Mouse (Mus musculus) liver, embryonic 11.5 days (tissue): ENCODE measurements at regions not wholly inside any gene's neighbourhood (a gene's known extent, or its start where the extent isn't known, plus 50 kb on each side); places are given as distances from the start of the nearest gene placed in this dataset.

Experiments
- ATAC-seq: fragments of 200-750 bp; cut with Nextera tagmentation; replicated peaks from 2 replicates; pipeline ENCODE4 v1.8.0; 2017; ENCODE audit warnings: moderate number of reproducible peaks, mild to moderate bottlenecking, moderate TSS enrichment, moderate library complexity; ENCODE audit not compliant: low FRiP score
- DNase-seq: peaks from one replicate; pipeline ENCODE4 v3.0.0-alpha.2; 2017; ENCODE audit warnings: low spot score
- H3K27ac ChIP-seq: fragments of 300-500 bp; sonication (generic); 2 replicates; pipeline ENCODE4 v1.5.1; 2014; ENCODE audit warnings: mild to moderate bottlenecking, low read depth, low read length, control low read depth
- H3K27me3 ChIP-seq: fragments of 300-500 bp; sonication (generic); replicated peaks from 2 replicates; pipeline ENCODE4 v1.6.1; 2014; ENCODE audit warnings: low read length, mixed read lengths; ENCODE audit not compliant: control insufficient read depth, insufficient read depth
- H3K36me3 ChIP-seq: fragments of 300-500 bp; sonication (generic); 2 replicates; pipeline ENCODE4 v1.6.1; 2014; ENCODE audit warnings: mild to moderate bottlenecking, low read length, moderate library complexity, mixed read lengths; ENCODE audit not compliant: control insufficient read depth, insufficient read depth
- H3K4me1 ChIP-seq: fragments of 300-500 bp; sonication (generic); replicated peaks from 2 replicates; pipeline ENCODE4 v1.6.1; 2014; ENCODE audit warnings: low read length, mixed read lengths; ENCODE audit not compliant: control insufficient read depth, insufficient read depth
- H3K4me2 ChIP-seq: fragments of 300-500 bp; sonication (generic); 2 replicates; pipeline ENCODE4 v1.6.1; 2014; ENCODE audit warnings: mild to moderate bottlenecking, control low read depth, moderate library complexity
- H3K4me3 ChIP-seq: fragments of 300-500 bp; sonication (generic); 2 replicates; pipeline ENCODE4 v1.5.1; 2014; ENCODE audit warnings: low read depth, low read length, control low read depth
- H3K9ac ChIP-seq: fragments of 300-500 bp; sonication (generic); 2 replicates; pipeline ENCODE4 v1.6.1; 2014; ENCODE audit warnings: low read depth, low read length, control low read depth
- H3K9me3 ChIP-seq: fragments of 300-500 bp; sonication (generic); 2 replicates; pipeline ENCODE4 v1.6.1; 2016; ENCODE audit warnings: low read length, inconsistent platforms, mixed read lengths; ENCODE audit not compliant: control insufficient read depth
- WGBS: fragments of 180-500 bp; shearing (Covaris S2); extraction: QIAGEN DNeasy Blood & Tissue Kit; methylation state at CpG from one replicate; pipeline ENCODE4 v1.1.7; 2014; 5-methylcytosine and 5-hydroxymethylcytosine counted together

GRCm38 (mm10) chr16:25042669-25043440, 243.8 kb upstream of the Tprg start:
- Histone ChIP-seq H3K4me2 (no peak overlapping the region), H3K9me3 (no peaks in the 10 kb centered on the region), H3K9ac (no peak overlapping the region), H3K27ac (no peak overlapping the region), H3K27me3 (no peaks in the 10 kb centered on the region), H3K36me3 (no peaks in the 10 kb centered on the region), H3K4me3 (no peak overlapping the region), H3K4me1 (no peaks in the 10 kb centered on the region)
- WGBS: 56% methylated on average over 8 of the region's 8 CpGs
- ATAC-seq (no peak), DNase-seq (no peak)

DNA sequence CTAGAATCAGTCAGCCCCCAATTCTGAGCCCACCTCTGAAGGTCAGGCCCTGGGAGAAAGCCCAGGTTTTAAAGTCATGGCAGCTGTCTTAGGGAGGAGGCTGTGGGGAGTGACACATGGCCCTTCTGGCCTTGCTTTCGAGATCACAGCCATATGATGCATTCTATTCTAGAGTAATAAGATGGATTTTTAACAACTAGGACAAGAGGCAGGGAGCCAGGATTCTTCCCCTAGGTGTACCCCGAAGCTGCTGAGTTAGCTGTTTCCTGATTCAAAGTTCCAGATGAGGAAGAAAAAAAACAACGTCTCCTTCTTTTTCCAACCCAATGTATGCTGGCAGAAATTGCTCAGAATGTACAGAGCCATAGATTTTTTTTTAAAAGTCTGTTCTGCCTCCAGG, 242.0 kb upstream of the Tprg start:
- WGBS: 72% methylated on average over 3 of the region's 3 CpGs
- Histone ChIP-seq H3K36me3 (no peaks in the 10 kb centered on the region), H3K9me3 (no peaks in the 10 kb centered on the region), H3K4me1 (no peaks in the 10 kb centered on the region), H3K27ac (no peak overlapping the region), H3K27me3 (no peaks in the 10 kb centered on the region), H3K4me2 (no peak overlapping the region), H3K4me3 (no peak overlapping the region), H3K9ac (no peak overlapping the region)
- DNase-seq (no peak), ATAC-seq (no peak)

GRCm38 (mm10) chr16:25047726-25048125, 238.9 kb upstream of the Tprg start:
- ATAC-seq (no peak), DNase-seq (no peak)
- no peaks in the 10 kb centered on the region for H3K36me3 ChIP-seq
- no peak overlapping the region for H3K9ac ChIP-seq
- no peak overlapping the region for H3K4me2 ChIP-seq
- no peak overlapping the region for H3K27ac ChIP-seq
- 91% methylated on average over 2 of the region's 2 CpGs for WGBS
- H3K9me3 ChIP-seq: no peaks in the 10 kb centered on the region
- no peak overlapping the region for H3K4me3 ChIP-seq
- H3K27me3 ChIP-seq: no peaks in the 10 kb centered on the region
- no peaks in the 10 kb centered on the region for H3K4me1 ChIP-seq

- Histone ChIP-seq H3K9ac (no peak overlapping the region), H3K9me3 (no peaks in the 10 kb centered on the region), H3K27me3 (no peaks in the 10 kb centered on the region), H3K36me3 (no peaks in the 10 kb centered on the region), H3K4me1 (no peaks in the 10 kb centered on the region), H3K4me3 (no peak overlapping the region), H3K27ac (no peak overlapping the region), H3K4me2 (no peak overlapping the region)
- ATAC-seq (no peak), DNase-seq (no peak)
- WGBS: 33% methylated on average over 7 of the region's 7 CpGs
These were observed 236.6 kb upstream of the Tprg start for GRCm38 (mm10) chr16:25049928-25050510.

GRCm38 (mm10) chr16:25051044-25051443, 235.6 kb upstream of the Tprg start:
- Histone ChIP-seq H3K9ac (no peak overlapping the region), H3K36me3 (no peaks in the 10 kb centered on the region), H3K4me1 (no peaks in the 10 kb centered on the region), H3K27me3 (no peaks in the 10 kb centered on the region), H3K4me3 (no peak overlapping the region), H3K9me3 (no peaks in the 10 kb centered on the region), H3K4me2 (no peak overlapping the region), H3K27ac (no peak overlapping the region)
- ATAC-seq: no peak
- DNase-seq: no peak
- 56% methylated on average over 5 of the region's 5 CpGs for WGBS

GRCm38 (mm10) chr16:25052428-25052827, 234.2 kb upstream of the Tprg start:
- Histone ChIP-seq H3K4me1 (no peaks in the 10 kb centered on the region), H3K9ac (no peak overlapping the region), H3K27me3 (no peaks in the 10 kb centered on the region), H3K4me3 (no peak overlapping the region), H3K9me3 (no peaks in the 10 kb centered on the region), H3K4me2 (no peak overlapping the region), H3K27ac (no peak overlapping the region), H3K36me3 (no peaks in the 10 kb centered on the region)
- ATAC-seq (no peak), DNase-seq (no peak)
- 63% methylated on average over 5 of the region's 5 CpGs for WGBS

GRCm38 (mm10) chr16:25052917-25053343, 233.7 kb upstream of the Tprg start:
- WGBS: 43% methylated on average over 5 of the region's 5 CpGs
- ATAC-seq (no peak), DNase-seq (no peak)
- H3K9ac ChIP-seq: no peak overlapping the region
- no peak overlapping the region for H3K4me2 ChIP-seq
- H3K9me3 ChIP-seq: no peaks in the 10 kb centered on the region
- no peak overlapping the region for H3K4me3 ChIP-seq
- no peaks in the 10 kb centered on the region for H3K4me1 ChIP-seq
- H3K27ac ChIP-seq: no peak overlapping the region
- H3K27me3 ChIP-seq: no peaks in the 10 kb centered on the region; the same call in 1 of the 2 replicates
- no peaks in the 10 kb centered on the region for H3K36me3 ChIP-seq

- H3K4me1 ChIP-seq: 0 out of 2 replicates have a peak, but pooled peaks cover 5% of the 10 kb centered on the region
- H3K9ac ChIP-seq: no peak overlapping the region
- 84% methylated on average over 2 of the region's 2 CpGs for WGBS
- DNase-seq: no peak
- no peak overlapping the region for H3K4me2 ChIP-seq
- H3K36me3 ChIP-seq: no peaks in the 10 kb centered on the region
- no peak for ATAC-seq
- H3K9me3 ChIP-seq: no peaks in the 10 kb centered on the region
- no peak overlapping the region for H3K27ac ChIP-seq
- peaks cover under 1% of the 10 kb centered on the region; the same call in 1 of the 2 replicates for H3K27me3 ChIP-seq
- no peak overlapping the region for H3K4me3 ChIP-seq
These were observed 232.3 kb upstream of the Tprg start for GRCm38 (mm10) chr16:25054304-25054703.

GRCm38 (mm10) chr16:25055376-25055775, 231.2 kb upstream of the Tprg start:
- H3K27ac ChIP-seq: no peak overlapping the region
- DNase-seq: no peak
- no peaks in the 10 kb centered on the region for H3K9me3 ChIP-seq
- H3K4me2 ChIP-seq: no peak overlapping the region
- H3K9ac ChIP-seq: no peak overlapping the region
- H3K27me3 ChIP-seq: peaks cover 2% of the 10 kb centered on the region; the same call in 1 of the 2 replicates
- no peaks in the 10 kb centered on the region for H3K36me3 ChIP-seq
- 78% methylated on average over 9 of the region's 9 CpGs for WGBS
- no peak for ATAC-seq
- H3K4me1 ChIP-seq: peaks cover 9% of the 10 kb centered on the region
- H3K4me3 ChIP-seq: no peak overlapping the region
